Mouse (Mus musculus): ENCODE results near the gene Ppp1r14a. TPM values are rescaled to one million over a fixed set of nuclear protein-coding genes. Genes with fewer than 3 reads are reported as not detected.

The Ppp1r14a gene
- polyA plus RNA-seq, 1 experiment: 3.2 TPM

DNA sequence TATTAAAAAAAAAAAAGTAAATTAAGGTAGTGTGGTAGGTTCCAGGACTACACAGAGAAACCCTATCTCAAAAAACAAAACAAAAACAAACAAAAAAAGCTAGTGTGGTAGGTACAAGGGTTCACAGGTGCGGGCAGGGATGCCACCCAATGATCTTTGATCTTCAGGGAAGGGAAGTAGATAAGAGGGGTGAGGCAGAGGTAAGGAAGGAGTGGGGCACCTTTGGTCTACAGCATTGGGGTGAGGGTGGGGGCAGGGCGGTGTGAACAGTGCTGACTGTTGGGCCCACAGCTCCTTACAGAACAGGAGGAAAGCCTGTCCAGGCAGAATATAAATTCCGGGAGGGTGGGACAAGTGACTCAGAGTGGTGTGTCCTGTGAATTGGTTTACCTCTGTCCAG lies 37.9 kb upstream of the Ppp1r14a start:
- H3K4me3 ChIP-seq (replicated peaks; ENCODE audit: control insufficient read depth, low read depth, low read length): no peak overlapping the region
- H3K4me1 ChIP-seq (ENCODE audit: control insufficient read depth, insufficient read depth, low read length): no peaks in the 10 kb centered on the region
- no peak for TF ChIP-seq POLR2A (IDR thresholded peaks at IDR 0.05; ENCODE audit: borderline replicate concordance, control insufficient read depth, low read depth, low read length)
- no peak for TF ChIP-seq CTCF (IDR thresholded peaks at IDR 0.05; ENCODE audit: control insufficient read depth, insufficient read depth, low read length)
- 69% methylated on average over 3 of the region's 3 CpGs for WGBS
- no peak overlapping the region for H3K27ac ChIP-seq (ENCODE audit: control insufficient read depth, insufficient read depth, low read depth, low read length, poor library complexity)

- H3K4me1 ChIP-seq (ENCODE audit: control insufficient read depth, insufficient read depth, low read length): no peaks in the 10 kb centered on the region
- 33% methylated on average over 5 of the region's 5 CpGs for WGBS
- no peak for TF ChIP-seq CTCF (IDR thresholded peaks at IDR 0.05; ENCODE audit: control insufficient read depth, insufficient read depth, low read length)
- TF ChIP-seq POLR2A (IDR thresholded peaks at IDR 0.05; ENCODE audit: borderline replicate concordance, control insufficient read depth, low read depth, low read length): no peak
- H3K4me3 ChIP-seq (replicated peaks; ENCODE audit: control insufficient read depth, low read depth, low read length): no peak overlapping the region
- H3K27ac ChIP-seq (ENCODE audit: control insufficient read depth, insufficient read depth, low read depth, low read length, poor library complexity): no peak overlapping the region
These were observed 35.3 kb upstream of the Ppp1r14a start for GRCm38 (mm10) chr7:29253842-29254241.

- 83% methylated on average over 4 of the region's 4 CpGs for WGBS
- TF ChIP-seq CTCF (IDR thresholded peaks at IDR 0.05; ENCODE audit: control insufficient read depth, insufficient read depth, low read length) (no peak), POLR2A (IDR thresholded peaks at IDR 0.05; ENCODE audit: borderline replicate concordance, control insufficient read depth, low read depth, low read length) (no peak)
These were observed 33.2 kb upstream of the Ppp1r14a start for GRCm38 (mm10) chr7:29255875-29256274.

GRCm38 (mm10) chr7:29257368-29257767 lies 31.7 kb upstream of the Ppp1r14a start:
- TF ChIP-seq CTCF (IDR thresholded peaks at IDR 0.05; ENCODE audit: control insufficient read depth, insufficient read depth, low read length): no peak
- TF ChIP-seq POLR2A (IDR thresholded peaks at IDR 0.05; ENCODE audit: borderline replicate concordance, control insufficient read depth, low read depth, low read length): no peak
- H3K4me1 ChIP-seq (ENCODE audit: control insufficient read depth, insufficient read depth, low read length): no peaks in the 10 kb centered on the region
- H3K4me3 ChIP-seq (replicated peaks; ENCODE audit: control insufficient read depth, low read depth, low read length): no peak overlapping the region
- H3K27ac ChIP-seq (ENCODE audit: control insufficient read depth, insufficient read depth, low read depth, low read length, poor library complexity): no peak overlapping the region
- 79% methylated on average over 1 of the region's 1 CpGs for WGBS

More at GRCm38 (mm10) chr7:29255875-29256274, 33.2 kb upstream of the Ppp1r14a start:
- Histone ChIP-seq H3K4me1 (ENCODE audit: control insufficient read depth, insufficient read depth, low read length) (no peaks in the 10 kb centered on the region), H3K27ac (ENCODE audit: control insufficient read depth, insufficient read depth, low read depth, low read length, poor library complexity) (no peak overlapping the region), H3K4me3 (replicated peaks; ENCODE audit: control insufficient read depth, low read depth, low read length) (no peak overlapping the region)

DNA sequence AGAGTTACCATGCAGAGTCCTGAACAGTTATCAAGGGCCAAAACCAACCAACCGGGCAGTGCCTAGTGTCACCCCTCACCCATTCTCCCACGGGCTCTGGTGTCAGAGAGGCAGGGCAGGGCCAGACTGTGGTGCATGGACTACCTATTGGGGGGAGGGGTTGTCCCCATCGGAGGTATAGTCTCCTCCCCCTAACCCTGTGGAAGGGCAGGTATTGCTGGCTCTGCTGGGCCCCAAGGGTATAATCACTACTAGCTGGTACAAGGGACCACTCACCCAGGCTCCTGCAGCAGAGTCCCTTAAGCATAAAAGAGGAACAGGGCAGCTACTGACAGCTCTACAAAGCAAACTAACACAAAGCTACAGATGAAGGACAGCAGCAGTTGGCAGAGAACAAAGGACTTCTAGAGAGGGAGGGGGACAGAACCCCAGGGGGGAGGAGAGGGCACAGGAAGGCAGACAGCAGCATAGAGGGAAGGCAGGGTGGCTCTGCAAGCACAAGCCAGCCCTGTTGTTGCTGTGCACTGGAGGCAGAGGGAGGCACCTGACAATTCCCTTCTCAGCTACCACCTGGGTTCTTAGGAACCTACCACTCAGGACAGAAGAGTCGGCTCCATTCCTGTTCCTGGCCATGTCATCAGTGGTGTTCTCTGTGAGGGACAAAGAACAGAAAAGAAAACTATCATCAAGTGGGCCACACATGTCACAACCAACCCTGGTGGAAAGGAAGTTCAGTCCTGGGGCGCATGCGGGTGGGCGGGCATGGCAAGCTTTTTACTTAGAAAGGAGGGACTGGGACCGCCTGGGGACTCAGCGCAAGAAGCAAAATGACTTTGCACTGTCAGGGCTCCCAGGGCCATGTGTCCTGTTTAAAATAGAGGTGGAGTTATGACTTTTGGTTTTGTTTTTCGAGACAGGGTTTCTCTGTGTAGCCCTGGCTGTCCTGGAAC lies 29.1 kb upstream of the Ppp1r14a start:
- no peaks in the 10 kb centered on the region for H3K4me1 ChIP-seq (ENCODE audit: control insufficient read depth, insufficient read depth, low read length)
- 78% methylated on average over 10 of the region's 10 CpGs for WGBS
- no peak overlapping the region for H3K27ac ChIP-seq (ENCODE audit: control insufficient read depth, insufficient read depth, low read depth, low read length, poor library complexity)
- H3K4me3 ChIP-seq (replicated peaks; ENCODE audit: control insufficient read depth, low read depth, low read length): no peak overlapping the region
- TF ChIP-seq POLR2A (IDR thresholded peaks at IDR 0.05; ENCODE audit: borderline replicate concordance, control insufficient read depth, low read depth, low read length) (no peak), CTCF (IDR thresholded peaks at IDR 0.05; ENCODE audit: control insufficient read depth, insufficient read depth, low read length) (no peak)

DNA sequence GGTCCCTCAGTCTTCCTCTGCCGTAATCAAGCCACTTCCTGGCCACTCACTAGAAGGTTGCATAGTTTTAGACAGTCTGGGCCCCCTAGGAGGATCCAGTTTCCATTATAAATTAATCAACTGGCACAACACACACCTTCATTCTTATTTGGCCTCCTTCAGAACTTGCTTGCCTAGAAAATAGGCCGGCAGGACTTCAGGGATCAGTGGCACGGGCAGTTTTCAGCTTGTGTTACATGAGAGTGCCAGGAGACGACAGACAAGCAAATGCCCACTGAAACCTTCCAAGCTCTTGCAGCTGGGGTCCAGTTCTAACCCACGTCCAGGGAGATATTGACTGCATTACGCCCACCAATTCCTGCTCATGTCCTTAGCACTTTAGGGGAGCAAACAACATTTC lies 27.0 kb upstream of the Ppp1r14a start:
- no peak for TF ChIP-seq CTCF (IDR thresholded peaks at IDR 0.05; ENCODE audit: control insufficient read depth, insufficient read depth, low read length)
- TF ChIP-seq POLR2A (IDR thresholded peaks at IDR 0.05; ENCODE audit: borderline replicate concordance, control insufficient read depth, low read depth, low read length): no peak
- WGBS: 80% methylated on average over 6 of the region's 6 CpGs
- no peak overlapping the region for H3K27ac ChIP-seq (ENCODE audit: control insufficient read depth, insufficient read depth, low read depth, low read length, poor library complexity)
- no peak overlapping the region for H3K4me3 ChIP-seq (replicated peaks; ENCODE audit: control insufficient read depth, low read depth, low read length)
- H3K4me1 ChIP-seq (ENCODE audit: control insufficient read depth, insufficient read depth, low read length): no peaks in the 10 kb centered on the region

DNA sequence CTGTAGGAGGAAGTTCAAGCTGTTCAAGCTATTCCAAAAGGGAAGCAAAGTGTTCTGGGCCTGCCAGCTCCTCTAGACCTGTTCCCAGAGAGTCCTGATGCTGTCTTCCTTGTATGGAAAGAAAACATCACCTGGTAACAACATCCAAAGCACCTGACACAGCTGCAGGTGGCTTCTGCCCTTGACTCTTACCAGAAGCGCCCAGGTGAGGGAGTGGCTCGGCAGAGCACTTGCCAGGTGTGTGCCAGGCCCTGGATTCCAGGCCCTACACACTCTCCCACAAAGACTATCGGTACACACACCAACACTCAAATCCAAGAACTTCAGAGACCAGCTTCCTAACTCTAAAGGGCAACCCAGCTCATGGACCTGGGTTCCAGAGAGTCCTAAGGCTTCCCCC lies 25.3 kb upstream of the Ppp1r14a start:
- WGBS: 82% methylated on average over 3 of the region's 3 CpGs
- no peak overlapping the region for H3K4me3 ChIP-seq (replicated peaks; ENCODE audit: control insufficient read depth, low read depth, low read length)
- no peaks in the 10 kb centered on the region for H3K4me1 ChIP-seq (ENCODE audit: control insufficient read depth, insufficient read depth, low read length)
- TF ChIP-seq POLR2A (IDR thresholded peaks at IDR 0.05; ENCODE audit: borderline replicate concordance, control insufficient read depth, low read depth, low read length): no peak
- TF ChIP-seq CTCF (IDR thresholded peaks at IDR 0.05; ENCODE audit: control insufficient read depth, insufficient read depth, low read length): no peak
- no peak overlapping the region for H3K27ac ChIP-seq (ENCODE audit: control insufficient read depth, insufficient read depth, low read depth, low read length, poor library complexity)

DNA sequence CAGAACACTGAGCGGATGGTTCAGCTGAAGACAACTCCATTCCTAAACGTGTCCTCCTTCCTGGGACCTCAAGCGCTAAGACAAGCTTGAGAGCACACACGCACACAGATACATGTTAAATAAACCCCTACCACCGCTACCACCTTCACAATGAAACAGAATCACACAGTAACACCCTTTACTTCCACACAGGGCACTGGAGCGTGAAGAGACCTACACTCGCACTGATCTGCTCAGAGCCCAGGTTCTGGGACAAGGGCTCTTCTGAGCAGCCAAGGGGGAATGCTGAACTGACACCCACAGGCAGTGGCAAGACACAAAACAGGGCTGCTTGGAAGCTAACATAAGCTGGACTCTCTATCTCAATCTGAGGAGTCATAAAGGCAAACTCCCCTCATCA lies 23.5 kb upstream of the Ppp1r14a start:
- no peak for TF ChIP-seq POLR2A (IDR thresholded peaks at IDR 0.05; ENCODE audit: borderline replicate concordance, control insufficient read depth, low read depth, low read length)
- TF ChIP-seq CTCF (IDR thresholded peaks at IDR 0.05; ENCODE audit: control insufficient read depth, insufficient read depth, low read length): no peak
- Histone ChIP-seq H3K4me1 (ENCODE audit: control insufficient read depth, insufficient read depth, low read length) (peaks cover 1% of the 10 kb centered on the region; the same call in 1 of the 2 replicates), H3K4me3 (replicated peaks; ENCODE audit: control insufficient read depth, low read depth, low read length) (no peak overlapping the region), H3K27ac (ENCODE audit: control insufficient read depth, insufficient read depth, low read depth, low read length, poor library complexity) (no peak overlapping the region)
- WGBS: 87% methylated on average over 7 of the region's 7 CpGs

Measured in bone marrow, adult 2 months (tissue).